Mouse (Mus musculus) liver, embryonic 15.5 days (tissue): ENCODE results near the gene Cmss1. TPM values are rescaled to one million over a fixed set of nuclear protein-coding genes. Genes with fewer than 3 reads are reported as not detected.

Experiments
- ATAC-seq: fragments of 200-750 bp; cut with Nextera tagmentation; 2 replicates; pipeline ENCODE4 v1.8.0; 2017; ENCODE audit warnings: moderate number of reproducible peaks, mild to moderate bottlenecking, moderate library complexity; ENCODE audit not compliant: insufficient read depth
- H3K27ac ChIP-seq: fragments of 300-500 bp; sonication (generic); replicated peaks from 2 replicates; pipeline ENCODE4 v1.5.1; 2015; ENCODE audit warnings: mild to moderate bottlenecking, inconsistent platforms
- H3K27me3 ChIP-seq: fragments of 300-500 bp; sonication (generic); 2 replicates; pipeline ENCODE4 v1.6.1; 2015; ENCODE audit warnings: mild to moderate bottlenecking, inconsistent platforms
- H3K36me3 ChIP-seq: fragments of 300-500 bp; sonication (generic); replicated peaks from 2 replicates; pipeline ENCODE4 v1.6.1; 2015; ENCODE audit warnings: moderate library complexity, mild to moderate bottlenecking, inconsistent platforms
- H3K4me1 ChIP-seq: fragments of 300-500 bp; sonication (generic); replicated peaks from 2 replicates; pipeline ENCODE4 v1.6.1; 2015; ENCODE audit warnings: inconsistent platforms
- H3K4me2 ChIP-seq: fragments of 300-500 bp; sonication (generic); 2 replicates; pipeline ENCODE4 v1.6.1; 2015; ENCODE audit warnings: moderate library complexity, mild to moderate bottlenecking, inconsistent platforms
- H3K4me3 ChIP-seq: fragments of 300-500 bp; sonication (generic); replicated peaks from 2 replicates; pipeline ENCODE4 v1.5.1; 2015; ENCODE audit warnings: mild to moderate bottlenecking, inconsistent platforms
- H3K9ac ChIP-seq: fragments of 300-500 bp; sonication (generic); 2 replicates; pipeline ENCODE4 v1.6.1; 2015; ENCODE audit warnings: moderate library complexity, mild to moderate bottlenecking, inconsistent platforms
- H3K9me3 ChIP-seq: fragments of 300-500 bp; sonication (generic); replicated peaks from 2 replicates; pipeline ENCODE4 v1.6.1; 2016; ENCODE audit warnings: inconsistent platforms
- WGBS: fragments of 180-500 bp; shearing (Covaris S2); methylation state at CpG from one replicate; pipeline ENCODE4 v1.1.7; 2015; ENCODE audit warnings: mixed read lengths; ENCODE audit not compliant: insufficient replicate concordance; 5-methylcytosine and 5-hydroxymethylcytosine counted together
- polyA plus RNA-seq: library from polyadenylated mRNA; unstranded; fragments of >200 nt; fragmentation: Nextera tagmentation; extraction: Ambion mirVana; gene quantifications from 2 replicates; pipeline ENCODE4 v1.2.1, GENCODE M21; 2015

Gene Cmss1
- polyA plus RNA-seq, 1 experiment from 2014 or later = 22.7 TPM

DNA sequence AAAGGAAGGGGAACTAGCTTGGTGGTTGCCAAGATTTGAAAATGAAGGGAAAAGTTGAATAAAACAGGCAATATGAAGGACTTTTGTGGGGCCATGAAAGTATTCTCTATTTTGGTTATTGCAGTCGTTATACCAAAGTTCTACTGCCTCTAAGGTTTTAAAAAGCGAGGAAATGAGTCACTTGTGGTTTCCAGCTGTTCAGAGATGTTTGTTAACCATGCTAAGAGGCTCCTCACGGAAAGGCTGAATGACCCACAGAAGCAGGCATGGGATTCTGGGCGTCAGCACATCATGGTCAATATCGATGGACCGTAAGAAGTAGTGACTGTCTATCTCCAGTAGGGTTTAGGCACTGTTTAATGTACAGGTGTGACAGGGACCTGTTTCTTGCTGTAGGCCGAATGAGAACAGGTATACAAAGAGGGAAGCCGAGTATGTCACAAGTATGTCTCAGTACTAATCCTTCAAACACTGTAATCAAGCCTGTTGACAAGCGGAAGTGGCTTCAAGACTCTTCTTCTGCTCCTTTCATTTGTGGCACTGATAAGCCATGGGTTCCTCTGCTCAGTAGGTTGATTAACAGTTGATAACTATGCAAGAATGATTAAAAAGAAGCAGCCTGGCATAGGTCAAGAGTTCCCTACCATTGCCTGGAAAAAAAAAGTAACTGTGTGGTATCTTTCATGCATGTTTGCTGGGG is 227.9 kb downstream of the Cmss1 start:
- no peaks in the 10 kb centered on the region for H3K36me3 ChIP-seq
- WGBS = 58% methylated on average over 9 of the region's 9 CpGs
- ATAC-seq = no peak
- H3K4me2 ChIP-seq = no peak overlapping the region
- H3K9me3 ChIP-seq = no peaks in the 10 kb centered on the region
- no peak overlapping the region for H3K9ac ChIP-seq
- H3K4me3 ChIP-seq = no peak overlapping the region
- H3K4me1 ChIP-seq = no peaks in the 10 kb centered on the region
- H3K27me3 ChIP-seq = no peaks in the 10 kb centered on the region
- no peak overlapping the region for H3K27ac ChIP-seq

DNA sequence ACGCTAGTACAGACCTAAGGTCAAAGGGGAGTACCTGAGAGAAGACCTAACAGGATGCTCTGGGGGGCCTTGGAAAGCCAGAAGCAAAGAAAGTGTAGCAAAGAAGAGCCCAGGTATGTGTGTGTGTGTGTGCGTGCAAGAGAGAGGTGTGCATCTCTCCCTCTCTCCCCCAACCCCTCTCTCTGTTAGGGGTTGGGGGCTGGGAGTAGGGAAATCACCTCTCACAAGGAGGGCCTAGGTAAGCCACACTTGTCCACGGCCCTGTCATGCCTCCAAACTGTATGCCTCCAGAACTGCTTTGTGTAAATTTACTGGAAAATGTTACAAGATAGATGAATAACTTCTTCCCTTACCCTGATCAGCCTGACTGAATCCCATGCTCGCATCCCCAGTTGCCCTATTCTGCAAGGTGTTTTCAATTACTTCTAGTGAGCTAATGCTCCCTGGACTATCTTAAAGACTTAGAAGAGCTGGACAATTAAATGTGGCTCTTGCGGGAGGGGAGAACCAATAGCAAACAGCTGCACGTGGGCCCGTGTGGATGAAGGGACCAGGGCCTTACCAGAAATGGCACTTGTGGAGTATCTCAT is 231.3 kb downstream of the Cmss1 start:
- no peak for ATAC-seq
- Histone ChIP-seq H3K9ac (no peak overlapping the region), H3K27me3 (no peaks in the 10 kb centered on the region), H3K4me1 (no peaks in the 10 kb centered on the region), H3K9me3 (no peaks in the 10 kb centered on the region), H3K27ac (no peak overlapping the region), H3K4me3 (no peak overlapping the region), H3K4me2 (no peak overlapping the region), H3K36me3 (no peaks in the 10 kb centered on the region)
- 68% methylated on average over 7 of the region's 7 CpGs for WGBS

DNA sequence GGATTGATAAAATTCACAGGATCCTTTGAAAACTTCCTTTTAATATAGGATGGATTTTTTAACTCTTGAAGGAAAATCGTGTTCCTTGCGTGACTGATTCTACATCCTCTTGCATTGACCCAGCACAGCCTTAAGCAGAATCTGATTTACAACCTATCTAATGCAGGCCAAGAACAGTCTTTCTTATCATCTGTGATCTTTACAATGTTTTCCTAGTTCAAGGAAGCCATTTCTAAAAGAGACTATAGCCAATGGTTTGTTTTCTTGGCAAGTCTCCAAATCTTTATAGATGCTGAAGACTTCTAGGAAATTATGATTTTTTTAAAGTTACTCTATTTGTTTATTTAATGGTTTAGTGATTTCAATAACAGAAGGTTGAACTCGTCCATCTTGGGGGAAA is 234.5 kb downstream of the Cmss1 start:
- Histone ChIP-seq H3K27ac (no peak overlapping the region), H3K4me2 (no peak overlapping the region), H3K9me3 (no peaks in the 10 kb centered on the region), H3K36me3 (no peaks in the 10 kb centered on the region), H3K4me1 (no peaks in the 10 kb centered on the region), H3K9ac (no peak overlapping the region), H3K27me3 (no peaks in the 10 kb centered on the region), H3K4me3 (no peak overlapping the region)
- ATAC-seq = no peak
- WGBS = 64% methylated on average over 3 of the region's 3 CpGs

DNA sequence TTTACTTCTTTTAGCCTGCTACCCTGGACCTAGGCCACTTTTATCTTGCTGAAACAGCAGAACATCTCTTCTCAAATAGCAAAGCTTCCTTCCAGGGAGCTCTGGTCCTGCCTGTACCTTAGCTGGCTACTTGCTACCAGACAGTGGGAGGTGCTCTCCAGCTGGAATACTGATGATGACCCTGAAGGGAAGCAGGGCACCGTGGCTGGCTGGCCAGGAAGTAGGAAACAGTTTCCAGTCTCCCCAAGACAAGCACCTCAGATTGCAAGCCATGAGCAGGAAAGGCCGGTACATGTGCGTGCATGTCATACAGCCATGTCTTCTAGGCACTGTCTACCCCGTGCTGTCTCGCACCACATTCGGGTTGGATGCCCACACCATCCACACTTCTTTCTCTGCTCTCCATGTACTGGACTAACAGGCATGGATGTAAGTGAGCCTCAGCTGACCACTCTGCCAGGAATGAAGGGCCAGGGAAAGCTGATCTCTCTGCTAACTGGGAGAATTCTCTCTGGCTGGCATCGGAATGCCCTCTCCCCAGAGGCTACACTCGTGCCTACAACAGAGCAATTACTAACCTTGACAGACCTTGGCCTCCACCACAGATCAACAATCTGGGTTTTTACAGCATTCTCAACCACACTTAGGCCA is 236.7 kb downstream of the Cmss1 start:
- H3K36me3 ChIP-seq = no peaks in the 10 kb centered on the region
- H3K9ac ChIP-seq = no peak overlapping the region
- H3K4me2 ChIP-seq = no peak overlapping the region
- no peaks in the 10 kb centered on the region for H3K4me1 ChIP-seq
- H3K27me3 ChIP-seq = no peaks in the 10 kb centered on the region
- no peaks in the 10 kb centered on the region for H3K9me3 ChIP-seq
- no peak overlapping the region for H3K4me3 ChIP-seq
- 62% methylated on average over 8 of the region's 8 CpGs for WGBS
- ATAC-seq = no peak
- H3K27ac ChIP-seq = no peak overlapping the region

DNA sequence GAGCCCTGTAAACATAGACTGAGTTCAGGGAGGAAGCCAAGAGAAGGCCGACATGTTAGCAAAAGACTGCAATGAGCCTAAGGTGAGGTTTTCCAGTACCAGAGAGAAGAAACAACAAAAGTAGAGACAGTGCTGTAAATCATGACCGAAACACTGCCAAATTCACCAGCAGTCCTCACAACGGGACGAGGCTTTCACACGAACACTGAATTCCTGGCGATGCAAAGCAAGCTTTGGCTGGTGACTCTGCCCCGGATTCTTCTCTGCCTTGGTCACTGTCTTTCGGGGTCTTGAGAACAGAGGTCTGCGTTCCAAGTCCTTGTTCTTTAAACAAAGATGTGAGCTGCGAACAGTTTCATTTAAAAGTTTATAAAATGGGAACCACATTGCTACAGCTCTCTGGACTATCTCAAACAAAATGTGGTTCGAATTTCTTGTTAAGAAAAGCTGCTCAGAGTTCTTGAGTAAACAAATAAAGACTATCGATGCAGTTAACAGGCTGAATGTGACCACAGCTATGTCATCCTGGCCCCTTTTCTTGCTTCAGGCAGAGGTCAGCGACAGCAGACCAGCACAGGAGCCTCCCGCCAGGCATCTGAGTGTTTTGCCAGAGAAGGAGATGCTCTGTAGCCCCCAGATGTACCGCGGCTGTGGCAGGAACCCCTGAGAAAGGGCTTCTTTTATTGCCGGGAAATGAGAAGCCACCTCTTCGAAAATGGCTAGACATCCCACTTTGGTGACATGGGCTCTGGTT is 239.5 kb downstream of the Cmss1 start:
- no peaks in the 10 kb centered on the region for H3K4me1 ChIP-seq
- H3K36me3 ChIP-seq = no peaks in the 10 kb centered on the region
- 58% methylated on average over 18 of the region's 18 CpGs for WGBS
- H3K9ac ChIP-seq = no peak overlapping the region
- no peak overlapping the region for H3K27ac ChIP-seq
- no peaks in the 10 kb centered on the region for H3K27me3 ChIP-seq
- H3K4me2 ChIP-seq = no peak overlapping the region
- no peak overlapping the region for H3K4me3 ChIP-seq
- no peaks in the 10 kb centered on the region for H3K9me3 ChIP-seq
- ATAC-seq = no peak

DNA sequence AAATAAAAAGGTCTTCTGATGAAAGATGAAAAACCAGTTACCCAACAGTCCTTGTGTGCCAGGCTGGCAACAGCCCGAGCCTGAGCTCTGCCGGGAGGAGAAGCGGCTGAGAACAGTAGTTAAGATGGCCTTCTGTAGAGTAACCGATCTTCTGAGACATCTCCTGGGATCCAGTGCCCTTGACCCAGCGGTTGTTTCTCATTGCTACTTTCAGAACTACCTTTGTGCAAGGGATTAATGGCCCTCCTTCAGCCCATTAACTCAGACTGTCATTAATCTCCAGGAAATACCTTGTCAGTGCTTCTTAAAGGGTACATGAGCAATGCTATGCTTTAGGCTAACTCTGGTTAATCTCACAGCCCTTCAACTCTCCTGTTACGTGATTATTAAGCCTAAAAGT is 240.5 kb downstream of the Cmss1 start:
- H3K9me3 ChIP-seq = no peaks in the 10 kb centered on the region
- H3K4me1 ChIP-seq = no peaks in the 10 kb centered on the region
- no peaks in the 10 kb centered on the region for H3K27me3 ChIP-seq
- no peak for ATAC-seq
- H3K4me3 ChIP-seq = no peak overlapping the region
- no peak overlapping the region for H3K4me2 ChIP-seq
- no peak overlapping the region for H3K27ac ChIP-seq
- WGBS = 63% methylated on average over 6 of the region's 6 CpGs
- no peak overlapping the region for H3K9ac ChIP-seq
- H3K36me3 ChIP-seq = no peaks in the 10 kb centered on the region

DNA sequence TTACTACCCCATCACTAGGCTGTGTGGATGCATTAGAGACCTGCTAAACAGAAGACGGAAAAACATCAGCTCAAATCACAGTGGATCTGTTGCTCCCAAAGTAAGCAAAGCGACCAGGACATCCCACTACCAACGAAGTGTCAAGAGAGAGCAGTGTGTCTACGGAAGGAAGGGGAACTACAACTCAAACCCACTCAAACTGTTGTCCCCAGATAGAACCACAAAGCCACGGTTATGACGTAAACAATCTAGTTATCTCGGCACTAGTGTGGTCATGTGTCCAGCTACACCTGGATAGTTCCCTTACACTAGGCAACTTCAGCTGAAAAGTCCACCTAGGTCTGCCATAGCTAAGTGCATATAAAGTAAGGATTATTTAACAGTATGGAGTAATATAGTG is 242.2 kb downstream of the Cmss1 start:
- Histone ChIP-seq H3K27me3 (no peaks in the 10 kb centered on the region), H3K4me1 (no peaks in the 10 kb centered on the region), H3K36me3 (no peaks in the 10 kb centered on the region), H3K4me3 (no peak overlapping the region), H3K9me3 (no peaks in the 10 kb centered on the region), H3K27ac (no peak overlapping the region), H3K4me2 (no peak overlapping the region), H3K9ac (no peak overlapping the region)
- ATAC-seq = no peak
- WGBS = 21% methylated on average over 7 of the region's 7 CpGs

DNA sequence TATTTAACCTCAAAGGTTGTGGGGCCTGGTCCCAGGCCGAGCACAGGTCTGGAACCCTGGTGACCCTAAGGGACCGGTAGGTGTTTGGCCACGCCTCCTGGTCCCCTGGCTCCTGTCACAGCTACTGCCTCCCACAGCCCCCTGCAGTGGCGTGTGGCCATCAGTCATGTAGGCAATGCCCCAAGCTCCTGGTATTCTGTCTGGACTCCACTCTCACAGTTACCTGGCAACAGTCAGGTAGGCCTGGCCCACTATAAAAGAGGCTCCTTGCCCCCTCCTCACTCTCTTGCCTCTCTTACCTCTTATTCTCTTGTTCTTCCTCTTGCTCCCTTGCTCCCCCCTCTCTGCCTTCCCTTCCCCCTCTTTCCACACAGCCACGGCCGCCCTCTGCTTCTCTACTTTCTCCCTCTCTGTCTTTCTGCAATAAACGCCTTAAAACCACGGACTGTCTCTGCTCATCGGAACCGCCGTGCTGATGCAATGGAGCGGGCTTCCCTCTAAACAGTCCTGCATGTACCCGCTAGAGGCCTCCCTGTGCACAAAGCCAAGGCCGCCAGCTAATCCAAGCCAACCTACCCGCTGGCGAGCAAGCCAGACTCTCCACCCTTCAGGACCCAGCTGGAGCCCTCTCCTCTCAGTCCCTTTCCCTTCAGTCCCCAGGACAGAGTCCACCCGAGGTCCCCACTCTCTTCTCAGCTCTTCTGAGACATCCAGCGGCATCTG is 243.8 kb downstream of the Cmss1 start:
- ATAC-seq = no peak

DNA sequence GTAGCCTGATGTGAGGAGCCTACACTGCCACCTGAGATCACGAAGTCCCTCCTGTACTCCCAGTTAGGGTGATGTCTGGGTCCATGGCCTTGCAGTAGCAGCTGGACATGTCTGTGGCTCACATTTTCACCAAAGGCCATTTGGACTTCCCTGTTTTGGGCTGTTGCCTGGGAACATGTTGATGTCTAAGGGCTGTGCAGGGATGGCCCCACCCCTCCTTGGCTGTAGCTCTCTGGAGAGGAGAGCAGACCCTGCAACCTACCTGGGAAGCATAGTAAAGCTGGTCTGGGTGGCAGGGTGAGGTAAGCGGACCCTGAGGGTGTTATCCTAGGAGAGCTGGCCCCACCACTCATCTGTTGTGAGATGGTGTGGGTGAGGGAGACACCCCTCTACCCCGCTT is 245.9 kb downstream of the Cmss1 start:
- Histone ChIP-seq H3K4me1 (no peaks in the 10 kb centered on the region), H3K9me3 (no peaks in the 10 kb centered on the region), H3K4me2 (no peak overlapping the region), H3K36me3 (no peaks in the 10 kb centered on the region), H3K27ac (no peak overlapping the region), H3K9ac (no peak overlapping the region), H3K4me3 (no peak overlapping the region), H3K27me3 (no peaks in the 10 kb centered on the region)
- no peak for ATAC-seq
- 70% methylated on average over 3 of the region's 3 CpGs for WGBS

More for the DNA sequence above, 243.8 kb downstream of the Cmss1 start:
- no peaks in the 10 kb centered on the region for H3K36me3 ChIP-seq
- H3K27ac ChIP-seq = no peak overlapping the region
- H3K27me3 ChIP-seq = no peaks in the 10 kb centered on the region
- no peaks in the 10 kb centered on the region for H3K9me3 ChIP-seq
- no peak overlapping the region for H3K4me3 ChIP-seq
- WGBS = 41% methylated on average over 18 of the region's 18 CpGs
- H3K9ac ChIP-seq = no peak overlapping the region
- H3K4me2 ChIP-seq = no peak overlapping the region
- H3K4me1 ChIP-seq = no peaks in the 10 kb centered on the region

DNA sequence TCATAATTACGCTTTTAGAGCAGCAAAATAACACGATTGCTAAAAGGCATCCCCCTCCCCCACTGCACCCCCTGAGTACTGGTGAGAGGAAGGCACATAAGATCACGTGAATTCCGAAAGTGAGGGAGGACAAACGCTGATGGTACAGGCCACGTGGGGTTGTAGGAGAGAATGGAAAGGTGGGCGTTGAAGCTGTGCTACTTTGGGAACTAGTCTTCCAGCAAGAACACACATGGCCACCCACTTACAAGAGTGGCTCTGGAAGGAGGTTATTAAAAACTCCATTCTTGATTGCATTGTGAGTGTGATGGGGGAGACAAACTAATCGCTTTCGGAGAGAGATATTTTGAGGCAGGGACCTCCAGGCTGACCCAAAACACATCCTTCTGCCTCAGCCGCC is 247.4 kb downstream of the Cmss1 start:
- Histone ChIP-seq H3K36me3 (no peaks in the 10 kb centered on the region), H3K4me1 (no peaks in the 10 kb centered on the region), H3K4me2 (no peak overlapping the region), H3K9ac (no peak overlapping the region), H3K9me3 (no peaks in the 10 kb centered on the region), H3K27ac (no peak overlapping the region), H3K27me3 (no peaks in the 10 kb centered on the region), H3K4me3 (no peak overlapping the region)
- ATAC-seq = no peak
- 78% methylated on average over 10 of the region's 10 CpGs for WGBS

DNA sequence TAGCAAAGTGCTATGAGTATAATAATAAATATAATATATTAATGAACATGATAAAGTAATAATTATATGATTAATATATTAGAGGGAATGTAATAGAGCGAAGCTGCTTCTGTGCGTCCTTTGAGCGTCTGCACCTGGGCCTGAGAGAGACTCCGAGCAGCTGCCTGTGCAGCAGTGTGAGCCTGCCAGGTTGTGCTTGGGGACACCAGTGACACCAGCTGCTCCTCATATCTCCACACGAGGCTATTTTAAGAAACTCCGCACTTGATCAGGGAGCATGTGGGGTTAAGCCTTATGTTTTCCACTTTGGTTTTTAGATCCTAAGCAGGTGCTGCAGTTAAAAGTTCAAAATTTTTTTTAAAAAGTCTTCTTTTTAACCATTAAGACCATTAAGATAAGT is 249.7 kb downstream of the Cmss1 start:
- 71% methylated on average over 6 of the region's 6 CpGs for WGBS
- Histone ChIP-seq H3K9ac (no peak overlapping the region), H3K4me3 (no peak overlapping the region), H3K4me1 (no peaks in the 10 kb centered on the region), H3K27me3 (no peaks in the 10 kb centered on the region), H3K27ac (no peak overlapping the region), H3K36me3 (no peaks in the 10 kb centered on the region), H3K4me2 (no peak overlapping the region), H3K9me3 (no peaks in the 10 kb centered on the region)
- no peak for ATAC-seq
